Mouse (Mus musculus): ENCODE results near the gene Med7.

GRCm38 (mm10) chr11:46395698-46396097 is 41.0 kb upstream of the Med7 start:
- TF ChIP-seq CTCF (IDR thresholded peaks at IDR 0.05) (no peak), EP300 (IDR thresholded peaks at IDR 0.05) (no peak)
